Mouse (Mus musculus): ENCODE measurements at regions not wholly inside any gene's neighbourhood (a gene's known extent, or its start where the extent isn't known, plus 50 kb on each side); places are given as distances from the start of the nearest gene placed in this dataset.

DNA sequence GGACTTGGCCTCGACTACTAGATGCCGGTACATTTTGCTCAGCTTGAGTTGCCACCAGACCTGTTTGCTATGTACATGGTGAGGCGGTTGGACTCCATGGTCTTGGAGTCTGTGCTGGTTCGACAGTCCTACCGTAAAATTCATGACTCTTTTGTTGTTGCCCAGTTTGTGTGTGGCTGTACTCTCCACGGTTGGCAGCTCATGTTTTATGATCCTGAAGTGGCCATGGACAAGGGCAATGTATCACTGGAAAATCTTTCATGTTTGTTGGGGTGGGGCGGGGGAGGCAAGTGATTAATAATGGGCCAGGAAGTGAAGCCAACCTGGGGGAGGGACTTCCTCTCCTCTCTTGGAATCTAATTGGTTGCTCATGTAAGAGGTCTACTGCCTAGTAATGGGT, 147.0 kb upstream of the Fbxo11 start:
- TF ChIP-seq CTCF (IDR thresholded peaks at IDR 0.05; ENCODE audit: extremely low read depth, insufficient read length, insufficient replicate concordance, low read depth, low read length) (no peak), POLR2A (IDR thresholded peaks at IDR 0.05; ENCODE audit: low read depth, low read length) (no peak)

Measured in small intestine, adult 2 months (tissue).